Mouse (Mus musculus): Measurements from ENCODE around the gene Nup62. TPM values are rescaled to one million over a fixed set of nuclear protein-coding genes. Genes with fewer than 3 reads are reported as not detected.
A peak's percentile ranks its signal among the peaks of the same experiment; 100 is the strongest.

Nup62 gene
- polyA plus RNA-seq, 1 experiment from 2014 or later: 100 TPM

DNA sequence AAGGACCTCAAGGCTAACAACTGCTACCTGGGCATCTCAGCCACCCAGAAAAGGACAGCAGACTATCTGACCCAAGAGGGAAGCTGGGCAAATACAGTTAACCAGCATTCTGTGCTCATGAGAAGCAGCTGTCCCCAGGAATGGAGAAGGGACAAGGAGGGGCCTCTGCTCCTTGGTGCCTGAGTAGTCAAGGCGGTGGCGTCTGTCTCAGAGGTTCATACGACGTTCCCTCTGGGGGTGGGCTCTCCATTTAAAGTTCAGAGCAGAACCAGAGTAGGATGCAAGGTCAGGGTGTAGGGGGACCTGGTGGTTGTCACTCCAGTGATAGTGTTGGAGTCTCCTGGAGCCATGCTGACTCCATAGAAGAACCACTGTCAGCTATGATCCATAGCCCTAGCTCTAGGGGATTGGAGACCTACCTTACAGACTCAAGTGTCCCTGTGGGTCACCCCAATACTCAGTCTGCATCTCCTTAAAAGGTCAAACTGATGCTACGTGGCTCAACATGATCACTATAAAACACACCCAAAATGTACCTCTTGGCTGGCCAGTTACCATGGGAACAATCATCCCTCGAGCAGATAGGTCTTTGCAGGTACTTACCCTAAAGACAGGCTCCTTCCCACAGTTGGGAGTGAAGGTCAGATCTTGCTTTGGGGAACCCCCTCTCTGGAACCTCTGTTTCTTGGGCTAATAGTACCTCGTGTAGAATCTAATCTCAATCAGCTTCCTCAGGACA lies 4.9 kb upstream of the Nup62 start:
- Histone ChIP-seq H3K4me2 (no peak overlapping the region), H3K9ac (no peak overlapping the region), H3K4me3 (replicated peaks) (no peak overlapping the region), H3K36me3 (peaks cover 31% of the 10 kb centered on the region), H3K27ac (no peak overlapping the region), H3K27me3 (no peaks in the 10 kb centered on the region), H3K4me1 (peaks cover 11% of the 10 kb centered on the region), H3K9me3 (replicated peaks) (no peaks in the 10 kb centered on the region)
- 86% methylated on average over 7 of the region's 7 CpGs for WGBS
- ATAC-seq (replicated peaks; ENCODE audit: low FRiP score): no peak

- no peak overlapping the region for H3K9ac ChIP-seq
- H3K36me3 ChIP-seq: peaks cover 31% of the 10 kb centered on the region
- no peaks in the 10 kb centered on the region for H3K9me3 ChIP-seq (replicated peaks)
- 88% methylated on average over 20 of the region's 20 CpGs for WGBS
- no peak overlapping the region for H3K4me2 ChIP-seq
- H3K4me1 ChIP-seq: peaks cover 17% of the 10 kb centered on the region
- ATAC-seq (replicated peaks; ENCODE audit: low FRiP score): no peak
- H3K4me3 ChIP-seq (replicated peaks): no peak overlapping the region
- H3K27ac ChIP-seq: no peak overlapping the region
- no peaks in the 10 kb centered on the region for H3K27me3 ChIP-seq
These were observed 3.1 kb upstream of the Nup62 start for GRCm38 (mm10) chr7:44812651-44813325.

DNA sequence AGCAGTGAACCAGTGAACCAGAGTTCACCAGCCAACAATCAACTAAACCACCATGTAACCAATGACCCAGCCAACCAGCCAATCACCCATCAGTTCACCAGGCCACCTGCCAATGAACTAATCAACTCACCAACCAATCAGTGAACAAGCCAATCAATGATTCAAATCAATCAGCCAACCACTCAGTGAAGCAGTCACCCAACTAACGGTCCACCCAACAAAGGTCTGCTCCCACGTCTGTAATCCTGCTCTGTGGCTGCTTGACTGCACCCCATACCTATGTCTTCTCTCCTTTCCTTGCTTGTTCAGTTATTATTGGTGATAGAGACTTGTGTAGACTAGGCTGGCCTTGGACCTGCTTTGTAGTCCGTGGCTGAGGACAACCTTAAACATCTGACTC lies 1.9 kb upstream of the Nup62 start:
- H3K4me2 ChIP-seq: no peak overlapping the region
- no peak overlapping the region for H3K27ac ChIP-seq
- ATAC-seq (replicated peaks; ENCODE audit: low FRiP score): no peak
- 86% methylated on average over 3 of the region's 3 CpGs for WGBS
- H3K4me3 ChIP-seq (replicated peaks): no peak overlapping the region
- H3K4me1 ChIP-seq: peaks cover 29% of the 10 kb centered on the region
- peaks cover 31% of the 10 kb centered on the region for H3K36me3 ChIP-seq
- no peaks in the 10 kb centered on the region for H3K27me3 ChIP-seq
- H3K9ac ChIP-seq: no peak overlapping the region
- no peaks in the 10 kb centered on the region for H3K9me3 ChIP-seq (replicated peaks)

- Histone ChIP-seq H3K9me3 (replicated peaks) (no peaks in the 10 kb centered on the region), H3K4me2 (peak overlapping the region; percentile 77; the same call in 1 of the 2 replicates), H3K27me3 (no peaks in the 10 kb centered on the region), H3K27ac (no peak overlapping the region), H3K36me3 (peaks cover 31% of the 10 kb centered on the region), H3K9ac (no peak overlapping the region), H3K4me3 (replicated peaks) (0 out of 2 replicates have a peak overlapping the region, but pooled peaks have one; percentile 86), H3K4me1 (peaks cover 34% of the 10 kb centered on the region)
- ATAC-seq (replicated peaks; ENCODE audit: low FRiP score): no peak
- WGBS: 87% methylated on average over 4 of the region's 4 CpGs
These were observed 1.5 kb upstream of the Nup62 start for GRCm38 (mm10) chr7:44814423-44814822.

DNA sequence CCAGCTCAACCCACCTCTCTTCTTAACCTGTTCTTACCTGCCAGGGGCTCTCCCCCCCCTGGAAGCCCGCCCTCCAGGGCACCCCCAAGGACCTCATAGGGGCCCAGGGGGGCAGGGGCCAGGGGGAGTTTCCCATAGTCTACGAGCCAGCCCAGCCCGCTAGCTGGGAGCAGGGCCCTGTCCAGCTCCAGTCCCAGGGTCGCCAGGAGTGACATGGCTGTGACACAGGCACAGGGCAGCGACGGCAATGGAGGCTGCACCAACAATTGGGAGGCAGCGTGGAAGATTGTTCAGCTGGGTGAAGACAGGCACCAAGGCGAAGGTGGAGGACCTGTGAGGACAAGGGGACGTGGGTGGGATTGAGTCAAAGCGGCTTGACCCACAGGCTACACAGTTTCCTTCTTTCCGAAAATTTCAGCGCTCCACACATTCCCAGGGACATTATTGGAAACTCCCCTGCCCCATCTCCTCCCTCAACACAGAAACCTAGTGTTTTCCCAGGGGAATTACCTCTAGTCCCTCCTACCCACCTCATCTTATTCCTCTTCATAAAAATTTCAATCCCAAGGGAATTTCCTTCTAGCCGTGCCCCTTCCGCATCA lies 835 bp upstream of the Nup62 start:
- no peak for ATAC-seq (replicated peaks; ENCODE audit: low FRiP score)
- WGBS: 26% methylated on average over 14 of the region's 14 CpGs
- peak overlapping the region; percentile 86 for H3K4me3 ChIP-seq (replicated peaks)
- H3K27ac ChIP-seq: peak overlapping the region; percentile 98
- peaks cover 31% of the 10 kb centered on the region for H3K36me3 ChIP-seq
- peaks cover 40% of the 10 kb centered on the region for H3K4me1 ChIP-seq
- peak overlapping the region; percentile 90 for H3K9ac ChIP-seq
- H3K4me2 ChIP-seq: peak overlapping the region; percentile 77
- no peaks in the 10 kb centered on the region for H3K27me3 ChIP-seq
- no peaks in the 10 kb centered on the region for H3K9me3 ChIP-seq (replicated peaks)

GRCm38 (mm10) chr7:44816470-44817021 lies 658 bp downstream of the Nup62 start, which contains the start of gene Atf5:
Gene Atf5, minus strand, starts transcription at chr7:44816658.
- Histone ChIP-seq H3K4me3 (replicated peaks) (peak within 1 kb of the TSS; percentile 86), H3K27me3 (no peaks in the 10 kb centered on the region), H3K4me2 (peak within 1 kb of the TSS; percentile 77), H3K9me3 (replicated peaks) (no peaks in the 10 kb centered on the region), H3K4me1 (peaks cover 54% of the 10 kb centered on the region), H3K27ac (peak within 1 kb of the TSS; percentile 98), H3K9ac (peak within 1 kb of the TSS; percentile 90), H3K36me3 (peaks cover 21% of the 10 kb centered on the region)
- peak; percentile 40 for ATAC-seq (replicated peaks; ENCODE audit: low FRiP score)
- WGBS: under 1% methylated on average over 54 of the region's 57 CpGs

DNA sequence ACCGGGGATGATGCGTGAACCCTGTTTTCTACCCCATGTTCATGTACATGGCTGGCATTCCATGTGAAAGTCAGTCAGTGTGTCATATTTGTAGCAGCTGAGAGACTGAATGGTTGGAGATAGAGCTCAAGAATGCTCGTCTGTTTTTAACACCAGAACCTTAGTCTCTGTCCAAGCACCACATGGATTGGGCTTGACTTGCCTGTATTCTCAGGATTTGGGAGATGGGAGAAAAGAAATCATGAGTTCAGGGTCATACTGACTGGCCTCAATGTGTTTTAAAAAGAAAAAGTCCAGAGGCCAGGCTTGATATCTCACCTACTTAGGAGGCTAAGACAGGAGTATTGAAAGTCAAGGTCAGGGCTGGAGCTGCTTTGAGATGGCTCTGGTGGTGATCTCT lies 1.6 kb downstream of the Nup62 start:
- H3K4me1 ChIP-seq: peaks cover 56% of the 10 kb centered on the region
- H3K4me2 ChIP-seq: peak overlapping the region; percentile 77
- peak overlapping the region; percentile 98 for H3K27ac ChIP-seq
- ATAC-seq (replicated peaks; ENCODE audit: low FRiP score): no peak
- H3K4me3 ChIP-seq (replicated peaks): peak overlapping the region; percentile 86
- H3K27me3 ChIP-seq: no peaks in the 10 kb centered on the region
- peak overlapping the region; percentile 90 for H3K9ac ChIP-seq
- H3K36me3 ChIP-seq: peaks cover 16% of the 10 kb centered on the region
- no peaks in the 10 kb centered on the region for H3K9me3 ChIP-seq (replicated peaks)
- 24% methylated on average over 3 of the region's 3 CpGs for WGBS

DNA sequence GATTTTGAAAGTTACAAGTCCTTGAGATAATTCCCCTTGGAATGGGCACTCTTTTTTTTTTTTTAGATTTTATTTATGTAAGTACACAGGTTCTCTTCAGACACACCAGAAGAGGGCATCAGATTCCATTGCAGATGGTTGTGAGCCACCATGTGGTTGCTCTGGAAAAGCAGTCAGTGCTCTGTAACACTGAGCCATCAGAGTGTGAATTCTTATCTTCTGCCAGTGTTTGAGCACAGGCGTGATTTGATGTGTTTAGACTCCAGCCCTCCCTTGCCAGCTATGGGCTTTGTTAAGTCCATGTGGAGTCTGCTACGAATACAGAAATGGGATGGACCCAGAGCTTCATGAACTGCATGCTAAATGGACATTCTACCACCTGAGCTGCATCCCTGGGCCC lies 2.3 kb downstream of the Nup62 start:
- 36% methylated on average over 2 of the region's 2 CpGs for WGBS
- Histone ChIP-seq H3K4me2 (peak overlapping the region; percentile 77), H3K27me3 (no peaks in the 10 kb centered on the region), H3K9ac (peak overlapping the region; percentile 90), H3K4me1 (peaks cover 61% of the 10 kb centered on the region), H3K36me3 (peaks cover 14% of the 10 kb centered on the region), H3K27ac (peak overlapping the region; percentile 98; the same call in 1 of the 2 replicates), H3K9me3 (replicated peaks) (no peaks in the 10 kb centered on the region), H3K4me3 (replicated peaks) (peak overlapping the region; percentile 86)
- no peak for ATAC-seq (replicated peaks; ENCODE audit: low FRiP score)

DNA sequence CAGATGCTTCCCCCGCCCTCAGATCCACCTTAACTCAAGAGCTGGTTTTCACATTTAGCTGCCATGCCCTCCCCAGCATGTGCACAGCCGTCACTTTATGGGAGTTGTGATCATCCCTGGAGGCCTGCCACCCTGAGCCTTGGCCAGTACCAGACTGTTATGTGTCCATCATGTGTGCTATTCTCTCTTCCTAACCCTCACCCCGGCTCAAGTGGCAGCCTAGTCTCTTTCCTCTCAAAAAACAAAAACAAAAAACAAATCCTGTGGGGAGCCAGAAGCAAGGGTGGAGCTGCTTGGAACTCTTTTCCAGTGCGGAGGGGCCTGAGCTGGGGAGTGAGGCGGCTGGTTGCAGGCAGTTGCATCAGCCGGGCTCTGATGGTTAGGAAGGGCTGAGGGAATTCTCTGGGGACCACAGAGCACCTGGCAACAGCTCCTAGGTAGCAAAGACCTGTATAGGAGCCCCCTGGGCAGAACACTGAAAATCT lies 2.9 kb downstream of the Nup62 start:
- H3K9ac ChIP-seq: peak overlapping the region; percentile 37
- peaks cover 9% of the 10 kb centered on the region for H3K36me3 ChIP-seq
- H3K4me1 ChIP-seq: peaks cover 67% of the 10 kb centered on the region
- H3K9me3 ChIP-seq (replicated peaks): no peaks in the 10 kb centered on the region
- WGBS: 41% methylated on average over 6 of the region's 6 CpGs
- H3K4me3 ChIP-seq (replicated peaks): peak overlapping the region; percentile 86
- H3K27ac ChIP-seq: peak overlapping the region; percentile 32; the same call in 1 of the 2 replicates
- H3K27me3 ChIP-seq: no peaks in the 10 kb centered on the region
- peak overlapping the region; percentile 77 for H3K4me2 ChIP-seq
- no peak for ATAC-seq (replicated peaks; ENCODE audit: low FRiP score)

DNA sequence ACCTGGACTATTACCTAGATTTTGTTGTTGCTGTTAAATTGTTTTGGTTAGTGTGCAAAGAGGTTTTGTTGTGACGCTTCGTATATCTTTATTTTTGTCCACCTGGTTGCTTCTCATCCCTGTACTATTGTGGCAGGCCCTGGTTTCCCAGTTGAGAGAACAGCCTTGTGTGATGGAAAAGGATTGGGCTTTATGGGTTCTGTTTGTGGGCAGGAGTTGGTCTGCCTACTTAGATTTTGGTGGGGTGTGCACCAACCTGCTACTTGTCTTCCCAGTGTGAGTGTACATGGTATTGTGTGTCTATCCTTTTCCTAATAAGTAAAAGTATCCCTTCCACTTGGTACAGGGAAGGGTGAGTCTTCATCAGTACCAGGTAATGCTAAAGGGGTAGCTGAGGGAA lies 3.5 kb downstream of the Nup62 start:
- Histone ChIP-seq H3K9me3 (replicated peaks) (no peaks in the 10 kb centered on the region), H3K4me1 (peaks cover 69% of the 10 kb centered on the region), H3K27ac (0 out of 2 replicates have a peak overlapping the region, but pooled peaks have one; percentile 32), H3K4me2 (peak overlapping the region; percentile 77), H3K36me3 (peaks cover 4% of the 10 kb centered on the region), H3K4me3 (replicated peaks) (peak overlapping the region; percentile 86; the same call in 1 of the 2 replicates), H3K9ac (peak overlapping the region; percentile 37; the same call in 1 of the 2 replicates), H3K27me3 (no peaks in the 10 kb centered on the region)
- no peak for ATAC-seq (replicated peaks; ENCODE audit: low FRiP score)
- WGBS: 88% methylated on average over 2 of the region's 2 CpGs

- Histone ChIP-seq H3K27me3 (no peaks in the 10 kb centered on the region), H3K9me3 (replicated peaks) (no peaks in the 10 kb centered on the region), H3K27ac (no peak overlapping the region), H3K36me3 (peaks cover 4% of the 10 kb centered on the region; the same call in 1 of the 2 replicates), H3K4me1 (peaks cover 69% of the 10 kb centered on the region), H3K4me2 (peak overlapping the region; percentile 77), H3K4me3 (replicated peaks) (no peak overlapping the region), H3K9ac (peak overlapping the region; percentile 9; the same call in 1 of the 2 replicates)
- 59% methylated on average over 5 of the region's 5 CpGs for WGBS
- ATAC-seq (replicated peaks; ENCODE audit: low FRiP score): no peak
These were observed 4.0 kb downstream of the Nup62 start for GRCm38 (mm10) chr7:44819863-44820262.

Measured in kidney, embryonic 15.5 days (tissue).